Mouse (Mus musculus): ENCODE results near the gene Spout1.
"Not testable (repeated sequence)": the region's sequence is repeated elsewhere in the genome, so short reads cannot be mapped to it uniquely, and the experiment has no call there.

DNA sequence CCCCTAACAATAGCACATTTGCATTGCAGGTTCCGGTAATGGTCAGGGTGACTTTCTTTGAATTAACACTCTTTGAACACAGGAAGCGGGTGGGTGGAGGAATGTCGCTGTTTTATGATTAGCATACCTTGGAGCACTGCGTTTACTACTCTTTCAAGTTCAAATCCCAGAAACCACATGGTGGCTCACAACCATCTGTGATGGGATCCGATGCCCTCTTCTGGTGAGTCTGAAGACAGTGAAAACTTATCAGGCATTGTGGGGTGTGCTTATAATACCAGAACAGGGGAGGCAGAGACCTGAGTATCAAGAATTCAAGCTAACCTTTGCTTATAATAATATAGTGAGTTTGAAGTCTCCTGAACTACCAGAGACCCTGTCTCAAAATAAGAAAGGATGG lies 47.0 kb downstream of the Spout1 start:
- TF ChIP-seq POLR2A (IDR thresholded peaks at IDR 0.05; ENCODE audit: borderline replicate concordance, extremely low read depth, low read depth, low read length); CTCF (IDR thresholded peaks at IDR 0.05; ENCODE audit: insufficient read depth, low read length): not testable (repeated sequence)

Data from lung, adult 2 months (tissue).